Mouse (Mus musculus): ENCODE measurements around the gene Nwd1.

Nwd1 gene

DNA sequence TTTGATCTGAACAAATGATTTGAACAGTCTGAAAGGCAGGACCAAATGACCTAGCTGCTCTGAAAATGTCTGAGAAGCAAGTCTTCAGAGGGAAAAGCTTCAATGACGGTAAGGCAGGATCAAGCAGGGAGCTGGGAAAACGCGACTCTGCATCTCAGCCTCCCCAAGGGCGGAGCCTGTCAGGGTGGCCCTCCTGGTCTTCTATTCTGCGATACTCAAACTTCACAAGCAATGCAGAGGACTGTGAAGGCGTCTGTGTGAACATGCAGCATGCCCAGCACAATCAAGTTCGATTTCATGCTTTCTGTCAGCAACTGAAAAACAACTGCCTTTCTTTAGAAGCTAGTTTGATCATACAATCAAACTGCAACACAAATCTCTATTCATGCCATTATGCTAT, 120.3 kb downstream of the Nwd1 start:
- DNase-seq, result no peak

Measured in cerebellum, postnatal 25 days (tissue).